Mouse (Mus musculus): ENCODE data around the gene Tmigd3. TPM values are rescaled to one million over a fixed set of nuclear protein-coding genes. Genes with fewer than 3 reads are reported as not detected.

Tmigd3 gene
- polyA plus RNA-seq, 1 experiment = 0.15 TPM

DNA sequence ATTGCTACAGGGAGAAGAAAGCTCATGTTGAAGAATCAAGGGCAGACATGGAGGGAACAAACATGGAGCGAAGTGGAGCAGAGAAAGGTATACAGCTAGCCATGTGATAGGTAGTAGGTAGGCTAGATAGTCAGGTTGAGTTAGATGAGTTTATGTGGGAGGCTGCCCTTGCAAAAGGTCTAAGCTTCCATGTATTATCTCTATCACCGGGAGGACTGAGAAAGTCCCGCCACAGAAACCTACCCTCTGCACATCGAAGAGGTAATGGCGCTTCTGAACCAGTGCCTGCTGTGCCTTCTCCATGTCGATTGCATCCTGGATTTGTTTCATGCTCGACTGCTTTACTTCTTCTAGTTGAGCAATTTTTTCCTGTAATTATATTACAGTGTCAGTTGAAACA lies 80.6 kb downstream of the Tmigd3 start:
- no peak overlapping the region for H3K27ac ChIP-seq (ENCODE audit: insufficient read depth, low read length)
- no peaks in the 10 kb centered on the region for H3K4me1 ChIP-seq (ENCODE audit: control insufficient read depth, insufficient read depth, low read length)
- no peak for TF ChIP-seq CTCF (IDR thresholded peaks at IDR 0.05; ENCODE audit: extremely low read depth, insufficient read depth, low read length)
- no peak for TF ChIP-seq POLR2A (IDR thresholded peaks at IDR 0.05; ENCODE audit: extremely low read depth, insufficient read depth, low read length)
- H3K4me3 ChIP-seq (ENCODE audit: insufficient read depth, low read length) = no peak overlapping the region

GRCm38 (mm10) chr3:105957235-105957634 lies 86.5 kb downstream of the Tmigd3 start:
- Histone ChIP-seq H3K4me3 (ENCODE audit: insufficient read depth, low read length) (peak overlapping the region; percentile 10; the same call in 1 of the 2 replicates), H3K4me1 (ENCODE audit: control insufficient read depth, insufficient read depth, low read length) (peaks cover 6% of the 10 kb centered on the region; the same call in 1 of the 2 replicates), H3K27ac (ENCODE audit: insufficient read depth, low read length) (no peak overlapping the region)
- TF ChIP-seq POLR2A (IDR thresholded peaks at IDR 0.05; ENCODE audit: extremely low read depth, insufficient read depth, low read length) (no peak), CTCF (IDR thresholded peaks at IDR 0.05; ENCODE audit: extremely low read depth, insufficient read depth, low read length) (no peak)

GRCm38 (mm10) chr3:105958204-105958603 lies 87.5 kb downstream of the Tmigd3 start:
- peaks cover 6% of the 10 kb centered on the region; the same call in 1 of the 2 replicates for H3K4me1 ChIP-seq (ENCODE audit: control insufficient read depth, insufficient read depth, low read length)
- peak overlapping the region; percentile 96; the same call in 1 of the 2 replicates for H3K27ac ChIP-seq (ENCODE audit: insufficient read depth, low read length)
- TF ChIP-seq POLR2A (IDR thresholded peaks at IDR 0.05; ENCODE audit: extremely low read depth, insufficient read depth, low read length) = no peak
- H3K4me3 ChIP-seq (ENCODE audit: insufficient read depth, low read length) = peak overlapping the region; percentile 94

- Histone ChIP-seq H3K27ac (ENCODE audit: insufficient read depth, low read length) (peak within 1 kb of the TSS; percentile 96), H3K4me3 (ENCODE audit: insufficient read depth, low read length) (peak within 1 kb of the TSS; percentile 94), H3K4me1 (ENCODE audit: control insufficient read depth, insufficient read depth, low read length) (peaks cover 6% of the 10 kb centered on the region; the same call in 1 of the 2 replicates)
- TF ChIP-seq POLR2A (IDR thresholded peaks at IDR 0.05; ENCODE audit: extremely low read depth, insufficient read depth, low read length) (peak; percentile 79), CTCF (IDR thresholded peaks at IDR 0.05; ENCODE audit: extremely low read depth, insufficient read depth, low read length) (no peak)
These were observed 88.4 kb downstream of the Tmigd3 start, which contains the start of gene Wdr77 for GRCm38 (mm10) chr3:105958974-105959580. TSS of gene Wdr77 (plus strand) at chr3:105959369.

GRCm38 (mm10) chr3:105959585-105959984 lies 88.9 kb downstream of the Tmigd3 start:
- TF ChIP-seq POLR2A (IDR thresholded peaks at IDR 0.05; ENCODE audit: extremely low read depth, insufficient read depth, low read length) (no peak), CTCF (IDR thresholded peaks at IDR 0.05; ENCODE audit: extremely low read depth, insufficient read depth, low read length) (no peak)
- H3K4me1 ChIP-seq (ENCODE audit: control insufficient read depth, insufficient read depth, low read length) = peaks cover 6% of the 10 kb centered on the region; the same call in 1 of the 2 replicates
- peak overlapping the region; percentile 94 for H3K4me3 ChIP-seq (ENCODE audit: insufficient read depth, low read length)
- no peak overlapping the region for H3K27ac ChIP-seq (ENCODE audit: insufficient read depth, low read length)

- TF ChIP-seq CTCF (IDR thresholded peaks at IDR 0.05; ENCODE audit: extremely low read depth, insufficient read depth, low read length) (no peak), POLR2A (IDR thresholded peaks at IDR 0.05; ENCODE audit: extremely low read depth, insufficient read depth, low read length) (no peak)
- peak within 1 kb of the TSS; percentile 96 for H3K27ac ChIP-seq (ENCODE audit: insufficient read depth, low read length)
- peaks cover 6% of the 10 kb centered on the region; the same call in 1 of the 2 replicates for H3K4me1 ChIP-seq (ENCODE audit: control insufficient read depth, insufficient read depth, low read length)
- peak within 1 kb of the TSS; percentile 94 for H3K4me3 ChIP-seq (ENCODE audit: insufficient read depth, low read length)
These were observed 89.3 kb downstream of the Tmigd3 start, which contains the start of gene Atp5f1 for GRCm38 (mm10) chr3:105959999-105960398. TSS of gene Atp5f1 (minus strand) at chr3:105960099.

- H3K27ac ChIP-seq (ENCODE audit: insufficient read depth, low read length) = no peak overlapping the region
- TF ChIP-seq POLR2A (IDR thresholded peaks at IDR 0.05; ENCODE audit: extremely low read depth, insufficient read depth, low read length) = no peak
- no peak for TF ChIP-seq CTCF (IDR thresholded peaks at IDR 0.05; ENCODE audit: extremely low read depth, insufficient read depth, low read length)
- no peak overlapping the region for H3K4me3 ChIP-seq (ENCODE audit: insufficient read depth, low read length)
- H3K4me1 ChIP-seq (ENCODE audit: control insufficient read depth, insufficient read depth, low read length) = peaks cover 6% of the 10 kb centered on the region; the same call in 1 of the 2 replicates
These were observed 90.0 kb downstream of the Tmigd3 start for GRCm38 (mm10) chr3:105960700-105961099.

DNA sequence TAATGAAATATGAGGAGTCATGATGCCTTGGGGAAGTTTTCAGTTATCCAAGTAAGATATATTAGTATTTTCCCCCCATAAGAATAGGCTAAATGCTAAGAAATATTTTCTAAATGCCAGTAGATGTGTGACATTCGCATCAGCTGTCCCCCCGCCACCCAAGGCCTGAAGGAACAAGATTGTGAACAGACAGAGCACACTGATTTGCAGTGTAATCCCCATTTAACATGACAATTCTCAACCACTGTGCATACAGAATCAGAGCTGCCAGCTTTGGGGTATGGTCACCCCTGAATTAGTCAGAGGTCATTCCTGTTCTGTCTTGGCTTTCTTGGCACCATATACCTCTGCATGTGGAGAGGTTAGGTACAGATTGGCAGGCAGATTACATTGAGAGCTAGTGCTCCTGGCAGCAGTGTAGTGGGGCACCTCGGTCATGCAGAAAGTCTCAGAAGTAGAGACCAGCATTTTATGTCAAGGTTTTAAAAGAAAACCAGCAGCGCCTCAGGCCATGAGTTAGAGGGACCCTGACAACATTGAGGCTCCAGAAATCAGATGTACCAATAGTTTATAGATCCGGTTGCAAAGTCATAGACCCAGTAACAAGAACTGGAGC lies 101.2 kb downstream of the Tmigd3 start:
- TF ChIP-seq POLR2A (IDR thresholded peaks at IDR 0.05; ENCODE audit: extremely low read depth, insufficient read depth, low read length) = no peak
- Histone ChIP-seq H3K4me1 (ENCODE audit: control insufficient read depth, insufficient read depth, low read length) (no peaks in the 10 kb centered on the region), H3K4me3 (ENCODE audit: insufficient read depth, low read length) (no peak overlapping the region), H3K27ac (ENCODE audit: insufficient read depth, low read length) (no peak overlapping the region)

- TF ChIP-seq CTCF (IDR thresholded peaks at IDR 0.05; ENCODE audit: extremely low read depth, insufficient read depth, low read length) (no peak), POLR2A (IDR thresholded peaks at IDR 0.05; ENCODE audit: extremely low read depth, insufficient read depth, low read length) (no peak)
- H3K27ac ChIP-seq (ENCODE audit: insufficient read depth, low read length) = no peak within 1 kb of the TSS
- no peaks in the 10 kb centered on the region for H3K4me1 ChIP-seq (ENCODE audit: control insufficient read depth, insufficient read depth, low read length)
- H3K4me3 ChIP-seq (ENCODE audit: insufficient read depth, low read length) = no peak within 1 kb of the TSS
These were observed 102.7 kb downstream of the Tmigd3 start, which contains the start of gene Ovgp1 for GRCm38 (mm10) chr3:105973411-105973810. TSS of gene Ovgp1 (plus strand) at chr3:105973711.

Other genes starting within 250 kb of the Tmigd3 start
- 9.1 and 9.4 TPM in 2 replicates for gene Ddx20, start 183.3 kb upstream of the Tmigd3 start, polyA plus RNA-seq (2012; rRNA removed)
- gene Inka2, start 166.3 kb upstream of the Tmigd3 start, polyA plus RNA-seq (2012; rRNA removed) = 71.9 and 75.2 TPM in 2 replicates
- 50.0 and 51.0 TPM in 2 replicates for gene Rap1a, start 69.6 kb upstream of the Tmigd3 start, polyA plus RNA-seq (2012; rRNA removed)
- 1.5 and 2.0 TPM in 2 replicates for gene Adora3, start within 50 bp of the Tmigd3 start, polyA plus RNA-seq (2012; rRNA removed)
- 1.8 and 2.0 TPM in 2 replicates for gene I830077J02Rik, start 61.8 kb downstream of the Tmigd3 start, polyA plus RNA-seq (2012; rRNA removed)
- gene Wdr77, start 88.5 kb downstream of the Tmigd3 start, polyA plus RNA-seq (2012; rRNA removed) = 43.1 and 47.0 TPM in 2 replicates
- 303 and 309 TPM in 2 replicates for gene Atp5f1, start 89.2 kb downstream of the Tmigd3 start, polyA plus RNA-seq (2012; rRNA removed)
- gene Ovgp1, start 102.8 kb downstream of the Tmigd3 start, polyA plus RNA-seq (2012; rRNA removed) = 9.1 and 10.2 TPM in 2 replicates
- 0.38 and 1.5 TPM in 2 replicates for gene Pifo, start 143.7 kb downstream of the Tmigd3 start, polyA plus RNA-seq (2012; rRNA removed)
- gene Chil5, start 161.9 kb downstream of the Tmigd3 start, polyA plus RNA-seq (2012; rRNA removed) = 0.19 TPM in 2 replicates
- gene Chia1, start 242.3 kb downstream of the Tmigd3 start, polyA plus RNA-seq (2012; rRNA removed) = 2.8 and 3.6 TPM in 2 replicates